Mouse (Mus musculus): ENCODE measurements around the gene Dph1. TPM values are rescaled to one million over a fixed set of nuclear protein-coding genes. Genes with fewer than 3 reads are reported as not detected.

Gene Dph1
- total and polyA plus RNA-seq, 2 experiments = 11.3 to 53.5 TPM

GRCm38 (mm10) chr11:75165441-75166192 lies 25.4 kb downstream of the Dph1 start:
- peaks cover 11% of the 10 kb centered on the region; the same call in 1 of the 2 replicates for H3K4me1 ChIP-seq (ENCODE audit: control insufficient read depth, insufficient read depth, low read length)
- no peak overlapping the region for H3K27ac ChIP-seq (replicated peaks; ENCODE audit: insufficient read depth, low read depth, low read length)
- peaks cover 1% of the 10 kb centered on the region; the same call in 1 of the 2 replicates for H3K36me3 ChIP-seq (ENCODE audit: control insufficient read depth, insufficient read depth, low read length)
- peak; percentile 58 for DNase-seq (ENCODE audit: extremely low read depth, low read depth, low spot score)
- 17% methylated on average over 54 of the region's 54 CpGs for WGBS
- H3K9ac ChIP-seq (ENCODE audit: low read depth, low read length) = peak overlapping the region; percentile 35
- TF ChIP-seq POLR2A (IDR thresholded peaks at IDR 0.05; ENCODE audit: extremely low read depth, insufficient read depth, low read length) (no peak), CTCF (IDR thresholded peaks at IDR 0.05; ENCODE audit: low read depth, low read length) (peak; percentile 97)
- H3K4me3 ChIP-seq (ENCODE audit: insufficient read depth, low read depth, low read length) = peak overlapping the region; percentile 65; the same call in 1 of the 2 replicates
- H3K27me3 ChIP-seq (ENCODE audit: control insufficient read depth, insufficient read depth, low read length) = peaks cover 11% of the 10 kb centered on the region; the same call in 1 of the 2 replicates
- H3K79me2 ChIP-seq (ENCODE audit: control insufficient read depth, insufficient read depth, low read length) = no peaks in the 10 kb centered on the region

- peaks cover 11% of the 10 kb centered on the region; the same call in 1 of the 2 replicates for H3K4me1 ChIP-seq (ENCODE audit: control insufficient read depth, insufficient read depth, low read length)
- H3K4me3 ChIP-seq (ENCODE audit: insufficient read depth, low read depth, low read length) = peak overlapping the region; percentile 31; the same call in 1 of the 2 replicates
- H3K9ac ChIP-seq (ENCODE audit: low read depth, low read length) = no peak overlapping the region
- no peaks in the 10 kb centered on the region for H3K79me2 ChIP-seq (ENCODE audit: control insufficient read depth, insufficient read depth, low read length)
- H3K27ac ChIP-seq (replicated peaks; ENCODE audit: insufficient read depth, low read depth, low read length) = no peak overlapping the region
- no peak for DNase-seq (ENCODE audit: extremely low read depth, low read depth, low spot score)
- peaks cover 11% of the 10 kb centered on the region; the same call in 1 of the 2 replicates for H3K27me3 ChIP-seq (ENCODE audit: control insufficient read depth, insufficient read depth, low read length)
- H3K36me3 ChIP-seq (ENCODE audit: control insufficient read depth, insufficient read depth, low read length) = peaks cover 4% of the 10 kb centered on the region; the same call in 1 of the 2 replicates
- WGBS = 52% methylated on average over 15 of the region's 15 CpGs
- TF ChIP-seq POLR2A (IDR thresholded peaks at IDR 0.05; ENCODE audit: extremely low read depth, insufficient read depth, low read length) (no peak), CTCF (IDR thresholded peaks at IDR 0.05; ENCODE audit: low read depth, low read length) (peak; percentile 15; the same call in 1 of the 2 replicates)
Observed at GRCm38 (mm10) chr11:75164750-75165149, 26.3 kb downstream of the Dph1 start.

GRCm38 (mm10) chr11:75164051-75164450 lies 27.0 kb downstream of the Dph1 start:
- Histone ChIP-seq H3K79me2 (ENCODE audit: control insufficient read depth, insufficient read depth, low read length) (no peaks in the 10 kb centered on the region), H3K27me3 (ENCODE audit: control insufficient read depth, insufficient read depth, low read length) (peaks cover 11% of the 10 kb centered on the region; the same call in 1 of the 2 replicates), H3K4me1 (ENCODE audit: control insufficient read depth, insufficient read depth, low read length) (peaks cover 11% of the 10 kb centered on the region; the same call in 1 of the 2 replicates), H3K36me3 (ENCODE audit: control insufficient read depth, insufficient read depth, low read length) (peaks cover 4% of the 10 kb centered on the region; the same call in 1 of the 2 replicates), H3K9ac (ENCODE audit: low read depth, low read length) (no peak overlapping the region), H3K27ac (replicated peaks; ENCODE audit: insufficient read depth, low read depth, low read length) (no peak overlapping the region), H3K4me3 (ENCODE audit: insufficient read depth, low read depth, low read length) (no peak overlapping the region)
- WGBS = 82% methylated on average over 2 of the region's 2 CpGs
- TF ChIP-seq POLR2A (IDR thresholded peaks at IDR 0.05; ENCODE audit: extremely low read depth, insufficient read depth, low read length) (no peak), CTCF (IDR thresholded peaks at IDR 0.05; ENCODE audit: low read depth, low read length) (no peak)
- no peak for DNase-seq (ENCODE audit: extremely low read depth, low read depth, low spot score)

- no peak overlapping the region for H3K9ac ChIP-seq (ENCODE audit: low read depth, low read length)
- peaks cover 11% of the 10 kb centered on the region; the same call in 1 of the 2 replicates for H3K4me1 ChIP-seq (ENCODE audit: control insufficient read depth, insufficient read depth, low read length)
- H3K36me3 ChIP-seq (ENCODE audit: control insufficient read depth, insufficient read depth, low read length) = peaks cover 4% of the 10 kb centered on the region; the same call in 1 of the 2 replicates
- DNase-seq (ENCODE audit: extremely low read depth, low read depth, low spot score) = peak; percentile 37
- no peak for TF ChIP-seq CTCF (IDR thresholded peaks at IDR 0.05; ENCODE audit: low read depth, low read length)
- TF ChIP-seq POLR2A (IDR thresholded peaks at IDR 0.05; ENCODE audit: extremely low read depth, insufficient read depth, low read length) = no peak
- no peak overlapping the region for H3K4me3 ChIP-seq (ENCODE audit: insufficient read depth, low read depth, low read length)
- no peak overlapping the region for H3K27ac ChIP-seq (replicated peaks; ENCODE audit: insufficient read depth, low read depth, low read length)
- peaks cover 11% of the 10 kb centered on the region; the same call in 1 of the 2 replicates for H3K27me3 ChIP-seq (ENCODE audit: control insufficient read depth, insufficient read depth, low read length)
- 59% methylated on average over 6 of the region's 6 CpGs for WGBS
- no peaks in the 10 kb centered on the region for H3K79me2 ChIP-seq (ENCODE audit: control insufficient read depth, insufficient read depth, low read length)
Observed at GRCm38 (mm10) chr11:75163379-75163778, 27.7 kb downstream of the Dph1 start.

- H3K9ac ChIP-seq (ENCODE audit: low read depth, low read length) = no peak overlapping the region
- DNase-seq (ENCODE audit: extremely low read depth, low read depth, low spot score) = no peak
- H3K27ac ChIP-seq (replicated peaks; ENCODE audit: insufficient read depth, low read depth, low read length) = no peak overlapping the region
- 90% methylated on average over 12 of the region's 12 CpGs for WGBS
- no peaks in the 10 kb centered on the region for H3K79me2 ChIP-seq (ENCODE audit: control insufficient read depth, insufficient read depth, low read length)
- H3K4me3 ChIP-seq (ENCODE audit: insufficient read depth, low read depth, low read length) = no peak overlapping the region
- H3K27me3 ChIP-seq (ENCODE audit: control insufficient read depth, insufficient read depth, low read length) = peaks cover 11% of the 10 kb centered on the region; the same call in 1 of the 2 replicates
- TF ChIP-seq CTCF (IDR thresholded peaks at IDR 0.05; ENCODE audit: low read depth, low read length) (no peak), POLR2A (IDR thresholded peaks at IDR 0.05; ENCODE audit: extremely low read depth, insufficient read depth, low read length) (no peak)
- peaks cover 11% of the 10 kb centered on the region; the same call in 1 of the 2 replicates for H3K4me1 ChIP-seq (ENCODE audit: control insufficient read depth, insufficient read depth, low read length)
- H3K36me3 ChIP-seq (ENCODE audit: control insufficient read depth, insufficient read depth, low read length) = peaks cover 4% of the 10 kb centered on the region; the same call in 1 of the 2 replicates
Observed at GRCm38 (mm10) chr11:75162591-75163080, 28.4 kb downstream of the Dph1 start.

Data from liver, adult 2 months (tissue).